Mouse (Mus musculus): ENCODE results near the gene Tgfb1i1. TPM values are rescaled to one million over a fixed set of nuclear protein-coding genes. Genes with fewer than 3 reads are reported as not detected.

The Tgfb1i1 gene
- polyA plus RNA-seq, 1 experiment from 2014 or later: 40.9 TPM

GRCm38 (mm10) chr7:128238991-128239390, 7.6 kb upstream of the Tgfb1i1 start:
- no peaks in the 10 kb centered on the region for H3K9me3 ChIP-seq (ENCODE audit: control insufficient read depth, low read length)
- no peaks in the 10 kb centered on the region for H3K27me3 ChIP-seq (ENCODE audit: control insufficient read depth, insufficient read depth, low read length)
- H3K4me3 ChIP-seq (ENCODE audit: low read depth, low read length): peak overlapping the region; percentile 70
- H3K36me3 ChIP-seq (ENCODE audit: control insufficient read depth, insufficient read depth, low read length): no peaks in the 10 kb centered on the region
- H3K9ac ChIP-seq (ENCODE audit: low read depth, low read length): no peak overlapping the region
- peak; percentile 55 for DNase-seq (ENCODE audit: low spot score)
- no peak for ATAC-seq (ENCODE audit: low FRiP score)
- no peak overlapping the region for H3K4me2 ChIP-seq (replicated peaks; ENCODE audit: low read depth, low read length)
- H3K27ac ChIP-seq (ENCODE audit: low read depth, low read length): no peak overlapping the region
- WGBS: 33% methylated on average over 4 of the region's 4 CpGs
- H3K4me1 ChIP-seq (replicated peaks; ENCODE audit: control insufficient read depth, insufficient read depth, low read length): 0 out of 2 replicates have a peak, but pooled peaks cover 4% of the 10 kb centered on the region

GRCm38 (mm10) chr7:128240131-128240784, 6.4 kb upstream of the Tgfb1i1 start:
- H3K4me3 ChIP-seq (ENCODE audit: low read depth, low read length): no peak overlapping the region
- no peak overlapping the region for H3K27ac ChIP-seq (ENCODE audit: low read depth, low read length)
- H3K27me3 ChIP-seq (ENCODE audit: control insufficient read depth, insufficient read depth, low read length): no peaks in the 10 kb centered on the region
- 0 out of 2 replicates have a peak, but pooled peaks cover 4% of the 10 kb centered on the region for H3K4me1 ChIP-seq (replicated peaks; ENCODE audit: control insufficient read depth, insufficient read depth, low read length)
- H3K36me3 ChIP-seq (ENCODE audit: control insufficient read depth, insufficient read depth, low read length): no peaks in the 10 kb centered on the region
- H3K9me3 ChIP-seq (ENCODE audit: control insufficient read depth, low read length): no peaks in the 10 kb centered on the region
- WGBS: 96% methylated on average over 27 of the region's 27 CpGs
- no peak overlapping the region for H3K4me2 ChIP-seq (replicated peaks; ENCODE audit: low read depth, low read length)
- no peak for DNase-seq (ENCODE audit: low spot score)
- no peak overlapping the region for H3K9ac ChIP-seq (ENCODE audit: low read depth, low read length)
- no peak for ATAC-seq (ENCODE audit: low FRiP score)

GRCm38 (mm10) chr7:128242331-128242730, 4.3 kb upstream of the Tgfb1i1 start:
- Histone ChIP-seq H3K4me3 (ENCODE audit: low read depth, low read length) (no peak overlapping the region), H3K9ac (ENCODE audit: low read depth, low read length) (no peak overlapping the region), H3K27ac (ENCODE audit: low read depth, low read length) (no peak overlapping the region), H3K27me3 (ENCODE audit: control insufficient read depth, insufficient read depth, low read length) (no peaks in the 10 kb centered on the region), H3K4me1 (replicated peaks; ENCODE audit: control insufficient read depth, insufficient read depth, low read length) (no peaks in the 10 kb centered on the region), H3K36me3 (ENCODE audit: control insufficient read depth, insufficient read depth, low read length) (no peaks in the 10 kb centered on the region), H3K4me2 (replicated peaks; ENCODE audit: low read depth, low read length) (no peak overlapping the region), H3K9me3 (ENCODE audit: control insufficient read depth, low read length) (no peaks in the 10 kb centered on the region)
- ATAC-seq (ENCODE audit: low FRiP score) (no peak), DNase-seq (ENCODE audit: low spot score) (no peak)
- WGBS: 96% methylated on average over 16 of the region's 16 CpGs

- Histone ChIP-seq H3K27ac (ENCODE audit: low read depth, low read length) (no peak overlapping the region), H3K9ac (ENCODE audit: low read depth, low read length) (no peak overlapping the region), H3K27me3 (ENCODE audit: control insufficient read depth, insufficient read depth, low read length) (no peaks in the 10 kb centered on the region), H3K4me1 (replicated peaks; ENCODE audit: control insufficient read depth, insufficient read depth, low read length) (no peaks in the 10 kb centered on the region), H3K4me2 (replicated peaks; ENCODE audit: low read depth, low read length) (no peak overlapping the region), H3K36me3 (ENCODE audit: control insufficient read depth, insufficient read depth, low read length) (no peaks in the 10 kb centered on the region), H3K9me3 (ENCODE audit: control insufficient read depth, low read length) (no peaks in the 10 kb centered on the region), H3K4me3 (ENCODE audit: low read depth, low read length) (no peak overlapping the region)
- ATAC-seq (ENCODE audit: low FRiP score): no peak
- no peak for DNase-seq (ENCODE audit: low spot score)
- WGBS: 47% methylated on average over 10 of the region's 10 CpGs
Measured at GRCm38 (mm10) chr7:128243921-128244320, 2.7 kb upstream of the Tgfb1i1 start.

GRCm38 (mm10) chr7:128244410-128245025, 2.1 kb upstream of the Tgfb1i1 start:
- Histone ChIP-seq H3K27ac (ENCODE audit: low read depth, low read length) (no peak overlapping the region), H3K4me2 (replicated peaks; ENCODE audit: low read depth, low read length) (no peak overlapping the region), H3K27me3 (ENCODE audit: control insufficient read depth, insufficient read depth, low read length) (no peaks in the 10 kb centered on the region), H3K36me3 (ENCODE audit: control insufficient read depth, insufficient read depth, low read length) (no peaks in the 10 kb centered on the region), H3K4me3 (ENCODE audit: low read depth, low read length) (no peak overlapping the region), H3K9ac (ENCODE audit: low read depth, low read length) (0 out of 2 replicates have a peak overlapping the region, but pooled peaks have one; percentile 1), H3K4me1 (replicated peaks; ENCODE audit: control insufficient read depth, insufficient read depth, low read length) (no peaks in the 10 kb centered on the region), H3K9me3 (ENCODE audit: control insufficient read depth, low read length) (no peaks in the 10 kb centered on the region)
- 82% methylated on average over 18 of the region's 18 CpGs for WGBS
- DNase-seq (ENCODE audit: low spot score): no peak
- ATAC-seq (ENCODE audit: low FRiP score): no peak

GRCm38 (mm10) chr7:128245547-128245946, 1.1 kb upstream of the Tgfb1i1 start:
- H3K36me3 ChIP-seq (ENCODE audit: control insufficient read depth, insufficient read depth, low read length): no peaks in the 10 kb centered on the region
- H3K4me2 ChIP-seq (replicated peaks; ENCODE audit: low read depth, low read length): no peak overlapping the region
- H3K4me3 ChIP-seq (ENCODE audit: low read depth, low read length): no peak overlapping the region
- H3K9ac ChIP-seq (ENCODE audit: low read depth, low read length): no peak overlapping the region
- no peaks in the 10 kb centered on the region for H3K27me3 ChIP-seq (ENCODE audit: control insufficient read depth, insufficient read depth, low read length)
- ATAC-seq (ENCODE audit: low FRiP score) (no peak), DNase-seq (ENCODE audit: low spot score) (no peak)
- no peak overlapping the region for H3K27ac ChIP-seq (ENCODE audit: low read depth, low read length)
- 92% methylated on average over 4 of the region's 4 CpGs for WGBS
- H3K4me1 ChIP-seq (replicated peaks; ENCODE audit: control insufficient read depth, insufficient read depth, low read length): no peaks in the 10 kb centered on the region
- H3K9me3 ChIP-seq (ENCODE audit: control insufficient read depth, low read length): no peaks in the 10 kb centered on the region

GRCm38 (mm10) chr7:128247443-128247842, 831 bp downstream of the Tgfb1i1 start:
- Histone ChIP-seq H3K4me1 (replicated peaks; ENCODE audit: control insufficient read depth, insufficient read depth, low read length) (no peaks in the 10 kb centered on the region; the same call in 1 of the 2 replicates), H3K4me3 (ENCODE audit: low read depth, low read length) (peak overlapping the region; percentile 28), H3K27me3 (ENCODE audit: control insufficient read depth, insufficient read depth, low read length) (peaks cover 3% of the 10 kb centered on the region; the same call in 1 of the 2 replicates), H3K9ac (ENCODE audit: low read depth, low read length) (peak overlapping the region; percentile 57), H3K9me3 (ENCODE audit: control insufficient read depth, low read length) (no peaks in the 10 kb centered on the region), H3K27ac (ENCODE audit: low read depth, low read length) (no peak overlapping the region), H3K36me3 (ENCODE audit: control insufficient read depth, insufficient read depth, low read length) (no peaks in the 10 kb centered on the region), H3K4me2 (replicated peaks; ENCODE audit: low read depth, low read length) (peak overlapping the region; percentile 52)
- peak; percentile 80 for ATAC-seq (ENCODE audit: low FRiP score)
- 3% methylated on average over 13 of the region's 13 CpGs for WGBS
- DNase-seq (ENCODE audit: low spot score): peak; percentile 91

GRCm38 (mm10) chr7:128248081-128249042, 1.8 kb downstream of the Tgfb1i1 start:
- H3K27ac ChIP-seq (ENCODE audit: low read depth, low read length): no peak overlapping the region
- H3K27me3 ChIP-seq (ENCODE audit: control insufficient read depth, insufficient read depth, low read length): peaks cover 3% of the 10 kb centered on the region; the same call in 1 of the 2 replicates
- DNase-seq (ENCODE audit: low spot score): no peak
- WGBS: 80% methylated on average over 10 of the region's 10 CpGs
- H3K9me3 ChIP-seq (ENCODE audit: control insufficient read depth, low read length): no peaks in the 10 kb centered on the region
- ATAC-seq (ENCODE audit: low FRiP score): no peak
- no peaks in the 10 kb centered on the region; the same call in 1 of the 2 replicates for H3K4me1 ChIP-seq (replicated peaks; ENCODE audit: control insufficient read depth, insufficient read depth, low read length)
- H3K36me3 ChIP-seq (ENCODE audit: control insufficient read depth, insufficient read depth, low read length): no peaks in the 10 kb centered on the region
- 0 out of 2 replicates have a peak overlapping the region, but pooled peaks have one; percentile 0 for H3K4me2 ChIP-seq (replicated peaks; ENCODE audit: low read depth, low read length)
- H3K9ac ChIP-seq (ENCODE audit: low read depth, low read length): no peak overlapping the region
- no peak overlapping the region for H3K4me3 ChIP-seq (ENCODE audit: low read depth, low read length)

All from hindbrain, embryonic 11.5 days (tissue).